Mouse (Mus musculus) heart, postnatal 36 days (tissue): Measurements from ENCODE around the gene Gmfg. TPM values are rescaled to one million over a fixed set of nuclear protein-coding genes. Genes with fewer than 3 reads are reported as not detected.

Source experiments
- DNase-seq, 2 experiments: peaks; one replicate each; pipeline ENCODE4 v3.0.0; 2021 to 2022
- intact Hi-C: fragments of 180-260 bp; cut with DNase I; formaldehyde crosslinking; loops from one replicate; pipeline ENCODE4 v1.15.1; 2025
- total RNA-seq, 2 experiments: library from RNA; stranded (reverse); gene quantifications; 2 replicates each; pipeline ENCODE4 v1.2.3; 2021

Gene Gmfg
- total RNA-seq, 2 experiments from 2014 or later = 4.6 to 7.2 TPM

- intact Hi-C loops = no loop called here
- DNase-seq = no peak
Measured at GRCm38 (mm10) chr7:28476191-28476590, 38.9 kb downstream of the Gmfg start.

GRCm38 (mm10) chr7:28477363-28477762 is 40.1 kb downstream of the Gmfg start:
- DNase-seq = no peak
- intact Hi-C loops = no loop called here

- intact Hi-C loops = no loop called here
- no peak for DNase-seq
Measured at GRCm38 (mm10) chr7:28478854-28479253, 41.6 kb downstream of the Gmfg start.

GRCm38 (mm10) chr7:28482854-28483253 is 45.6 kb downstream of the Gmfg start:
- no peak for DNase-seq
- intact Hi-C loops = no loop called here

DNA sequence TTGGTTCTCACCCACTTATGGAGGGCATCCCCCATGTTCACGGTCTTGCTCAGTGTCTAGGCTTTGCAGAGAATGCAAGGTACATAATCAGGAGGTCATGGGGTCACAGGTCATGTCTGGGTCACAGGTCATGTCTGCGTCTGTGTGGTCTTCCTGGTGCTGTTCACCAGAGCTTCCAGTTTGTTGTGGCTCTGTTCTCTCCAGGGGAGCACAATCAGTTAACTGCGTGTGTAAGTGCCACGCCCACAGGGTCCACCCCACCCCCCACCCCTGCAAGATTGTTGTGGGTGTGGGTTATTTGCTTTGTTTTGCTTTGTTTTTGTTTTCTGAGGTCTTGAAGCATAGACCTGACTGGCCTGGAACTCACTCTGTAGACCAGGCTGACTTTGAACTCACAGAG is 46.9 kb downstream of the Gmfg start:
- intact Hi-C loops = no loop called here
- DNase-seq = no peak

DNA sequence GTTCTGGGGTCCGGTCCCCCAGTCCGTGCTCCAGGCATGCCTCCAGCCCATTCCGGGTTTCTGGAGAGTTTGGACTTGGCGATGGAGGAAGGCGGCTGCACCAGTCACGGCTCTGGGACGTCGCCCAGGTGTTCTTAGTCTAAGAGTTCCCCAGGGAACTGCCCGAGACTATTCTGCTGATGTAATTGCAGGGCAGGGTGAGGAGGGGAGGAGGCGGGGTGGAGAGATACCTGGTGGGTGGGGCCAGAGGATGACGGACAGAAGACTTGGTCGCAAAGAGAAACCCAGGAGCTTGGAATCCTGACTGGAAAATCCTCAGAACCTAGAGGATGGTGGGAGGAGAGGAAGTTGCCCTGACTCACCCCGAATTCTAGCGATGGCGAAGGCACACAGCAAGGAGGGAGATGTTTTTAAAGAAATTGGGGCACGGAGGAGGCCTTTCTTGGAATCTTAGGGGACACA is 50.8 kb downstream of the Gmfg start:
- no peak for DNase-seq
- intact Hi-C loops = no loop called here

GRCm38 (mm10) chr7:28490410-28490809 is 53.2 kb downstream of the Gmfg start:
- DNase-seq = peak; percentile 33 to 45
- intact Hi-C loops = loop anchor here (2.0 kb wide), 1 partner anchor 110 kb away; no protein-coding TSS in a partner anchor

- DNase-seq = no peak
- intact Hi-C loops = loop anchor here (2.0 kb wide), 1 partner anchor 110 kb away; no protein-coding TSS in a partner anchor
Measured at GRCm38 (mm10) chr7:28490903-28491302, 53.7 kb downstream of the Gmfg start.

- DNase-seq = no peak
- intact Hi-C loops = no loop called here
Measured at GRCm38 (mm10) chr7:28492310-28492709, 55.1 kb downstream of the Gmfg start.

DNA sequence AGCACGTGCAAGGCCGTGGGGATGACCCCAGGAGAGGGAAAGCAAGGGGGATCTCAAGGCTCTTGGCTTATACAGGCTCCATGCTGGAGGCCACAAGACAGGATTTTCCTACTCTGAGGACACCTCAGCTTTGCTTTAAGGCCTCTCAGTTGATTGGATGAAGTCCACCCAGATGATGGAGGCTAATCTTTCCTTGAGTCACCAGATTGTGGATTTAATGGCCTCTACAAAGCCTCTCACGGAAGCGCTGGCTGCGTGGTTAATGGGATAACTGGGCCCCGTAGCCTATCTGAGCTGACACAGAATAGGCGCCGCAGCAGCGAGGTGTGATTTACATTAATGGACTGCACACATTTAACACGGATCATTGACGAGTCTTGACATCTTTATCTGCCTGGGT is 58.2 kb downstream of the Gmfg start:
- DNase-seq = no peak
- intact Hi-C loops = no loop called here

Other genes starting within 250 kb of the Gmfg start
- gene Eid2, start 169.6 kb upstream of the Gmfg start, total RNA-seq = 10 to 100 TPM; 11.7 to 12.0 TPM
- gene Eid2b, start 159.7 kb upstream of the Gmfg start, total RNA-seq = 10 to 100 TPM; 12.6 to 13.5 TPM
- gene Selenov, start 146.3 kb upstream of the Gmfg start, total RNA-seq = not detected
- not detected for gene Dll3, start 135.2 kb upstream of the Gmfg start, total RNA-seq
- gene Timm50, start 125.4 kb upstream of the Gmfg start, total RNA-seq = 10 to 100 TPM; 58.9 to 66.3 TPM
- gene Supt5, start 98.7 kb upstream of the Gmfg start, total RNA-seq = 10 to 100 TPM; 56.8 to 62.8 TPM
- 100 to 1,000 TPM; 494 to 516 TPM for gene Rps16, start 86.8 kb upstream of the Gmfg start, total RNA-seq
- gene Plekhg2, start 64.8 kb upstream of the Gmfg start, total RNA-seq = 10 to 100 TPM; 15.1 to 15.8 TPM
- gene Zfp36, start 57.2 kb upstream of the Gmfg start, total RNA-seq = 10 to 100 TPM; 14.7 to 29.0 TPM
- gene Med29, start 44.7 kb upstream of the Gmfg start, total RNA-seq = 10 to 100 TPM; 18.2 to 20.1 TPM
- gene Paf1, start 44.5 kb upstream of the Gmfg start, total RNA-seq = 10 to 100 TPM; 38.8 to 48.0 TPM
- under 1 TPM; 0.38 to 0.86 TPM for gene Lrfn1, start 14.5 kb downstream of the Gmfg start, total RNA-seq
- gene Ifnl2, start 73.0 kb downstream of the Gmfg start, total RNA-seq = not detected
- not detected for gene Ifnl3, start 85.4 kb downstream of the Gmfg start, total RNA-seq
- gene Sycn, start 103.4 kb downstream of the Gmfg start, total RNA-seq = not detected
- not detected for gene Nccrp1, start 109.8 kb downstream of the Gmfg start, total RNA-seq
- gene Samd4b, start 160.7 kb downstream of the Gmfg start, total RNA-seq = 10 to 100 TPM; 20.5 to 24.5 TPM
- gene Pak4, start 160.7 kb downstream of the Gmfg start, total RNA-seq = 1 to 10 TPM; 7.3 to 7.4 TPM
- not detected for gene Acp7, start 193.9 kb downstream of the Gmfg start, total RNA-seq